Mouse (Mus musculus) E14TG2a.4 (cell line): ENCODE measurements at regions not wholly inside any gene's neighbourhood (a gene's known extent, or its start where the extent isn't known, plus 50 kb on each side); places are given as distances from the start of the nearest gene placed in this dataset.

ENCODE experiments used
- CTCF ChIP-seq: conservative IDR thresholded peaks from 2 replicates; pipeline ENCODE4 v1.5.1; 2014; ENCODE audit warnings: low read length
- NANOG ChIP-seq: IDR thresholded peaks from 2 replicates; pipeline ENCODE4 v1.6.1; 2014; ENCODE audit warnings: borderline replicate concordance, low read length, mixed read lengths
- POU5F1 ChIP-seq: IDR thresholded peaks from 2 replicates; pipeline ENCODE4 v1.6.1; 2014; ENCODE audit warnings: low read length, borderline replicate concordance

- TF ChIP-seq CTCF = no peak
- TF ChIP-seq NANOG = no peak
- TF ChIP-seq POU5F1 = no peak
Observed at GRCm38 (mm10) chr17:62135050-62135449, 746.1 kb downstream of the Efna5 start.
